Mouse (Mus musculus): ENCODE results near the gene Ccn1.

Ccn1 gene

GRCm38 (mm10) chr3:145619621-145620365 is 30.0 kb downstream of the Ccn1 start:
- no peak for DNase-seq (ENCODE audit: low spot score)

DNA sequence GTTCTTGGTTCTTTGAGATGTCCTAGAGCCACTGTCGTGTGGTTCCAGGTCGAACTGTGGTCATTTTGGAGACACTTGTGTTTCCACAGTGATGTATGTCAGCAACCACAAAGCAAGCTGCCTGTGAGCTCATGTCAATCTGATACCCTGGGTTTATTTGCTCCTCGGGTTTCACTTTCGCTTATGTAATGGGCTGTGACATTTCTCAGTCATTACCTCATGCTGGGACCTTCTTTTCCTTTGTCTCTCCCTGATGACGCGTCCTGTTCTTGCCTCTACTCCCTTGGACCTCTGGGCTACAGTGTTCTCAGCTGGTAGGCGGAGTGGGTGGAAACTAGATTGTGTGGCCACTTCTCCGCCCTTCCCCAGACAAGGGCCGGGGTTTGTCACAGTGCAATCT is 31.5 kb downstream of the Ccn1 start:
- peak; percentile 10 for DNase-seq (ENCODE audit: low spot score)

- peak; percentile 53 for DNase-seq (ENCODE audit: low spot score)
Measured at GRCm38 (mm10) chr3:145614362-145615115, 35.2 kb downstream of the Ccn1 start.

- DNase-seq (ENCODE audit: low spot score) = no peak
Measured at GRCm38 (mm10) chr3:145613234-145613633, 36.5 kb downstream of the Ccn1 start.

DNA sequence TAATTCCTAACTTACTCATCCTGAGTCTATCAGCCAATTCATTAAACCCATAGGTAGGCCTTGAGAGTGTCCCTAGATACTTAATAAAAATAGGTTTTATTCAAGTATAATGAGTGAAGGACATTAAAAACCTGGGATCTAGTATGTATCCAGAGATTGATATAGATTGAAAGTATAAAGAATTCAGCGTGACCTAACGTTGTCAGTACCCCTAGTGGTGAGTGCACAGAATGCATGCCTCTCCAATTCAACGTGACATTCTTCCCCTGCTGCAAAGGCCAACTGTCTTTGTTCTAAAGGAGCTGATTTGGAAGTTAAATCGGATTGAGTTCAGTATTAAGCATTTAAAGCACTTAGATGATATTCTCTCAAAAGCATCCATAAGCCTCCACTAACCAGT is 37.1 kb downstream of the Ccn1 start:
- DNase-seq (ENCODE audit: low spot score) = peak; percentile 20

DNA sequence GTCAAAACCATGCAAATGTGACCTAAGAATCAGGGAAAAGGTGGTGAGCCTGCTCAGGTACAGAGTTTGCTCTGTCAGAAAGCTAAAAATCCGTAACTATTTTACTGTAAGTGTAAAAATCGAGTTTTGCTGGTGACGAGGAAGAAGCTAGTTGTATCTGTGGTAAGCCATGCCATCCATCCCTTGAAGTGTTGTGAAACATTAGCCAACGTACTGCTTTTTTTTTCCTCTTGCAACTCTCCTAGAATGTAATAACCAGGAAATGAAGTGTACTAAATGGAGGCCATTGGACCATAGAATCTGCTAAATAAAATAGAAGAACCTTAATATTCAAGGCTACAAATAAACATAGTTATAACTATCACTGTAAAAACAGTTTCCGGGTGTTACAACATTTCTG is 41.5 kb downstream of the Ccn1 start:
- no peak for DNase-seq (ENCODE audit: low spot score)

DNA sequence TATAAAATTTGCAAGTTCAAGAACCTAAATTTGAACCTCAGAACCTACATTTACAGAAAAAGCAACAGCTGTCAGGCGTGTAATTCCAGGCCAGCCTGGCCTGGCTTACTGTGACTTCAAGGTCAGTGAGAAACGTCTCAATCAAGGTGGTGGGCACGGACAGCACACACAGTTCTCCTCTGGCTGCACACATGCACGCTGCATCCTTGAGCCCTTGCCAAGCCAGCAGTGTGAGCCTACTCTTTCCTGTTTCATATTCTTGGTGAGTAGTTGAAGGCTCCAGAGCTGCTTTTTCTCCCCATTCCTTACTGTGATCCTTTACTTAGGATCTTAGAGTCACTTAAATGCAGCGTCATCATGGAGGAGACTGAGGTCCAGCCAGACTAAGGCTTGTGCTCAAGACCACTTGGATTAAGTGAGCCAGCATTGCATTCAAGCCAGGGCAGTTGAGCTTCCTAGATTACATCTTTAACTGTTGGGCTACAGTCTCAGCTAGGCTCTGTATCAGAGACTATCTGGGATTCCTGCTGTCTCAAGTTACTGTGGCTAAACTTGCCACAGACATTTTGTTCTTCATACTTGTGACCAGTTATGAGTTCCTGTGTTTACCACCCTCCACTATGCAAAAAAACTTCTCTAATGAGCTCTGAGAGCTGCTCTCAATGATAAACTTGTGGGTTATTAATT is 44.2 kb downstream of the Ccn1 start:
- no peak for DNase-seq (ENCODE audit: low spot score)

DNA sequence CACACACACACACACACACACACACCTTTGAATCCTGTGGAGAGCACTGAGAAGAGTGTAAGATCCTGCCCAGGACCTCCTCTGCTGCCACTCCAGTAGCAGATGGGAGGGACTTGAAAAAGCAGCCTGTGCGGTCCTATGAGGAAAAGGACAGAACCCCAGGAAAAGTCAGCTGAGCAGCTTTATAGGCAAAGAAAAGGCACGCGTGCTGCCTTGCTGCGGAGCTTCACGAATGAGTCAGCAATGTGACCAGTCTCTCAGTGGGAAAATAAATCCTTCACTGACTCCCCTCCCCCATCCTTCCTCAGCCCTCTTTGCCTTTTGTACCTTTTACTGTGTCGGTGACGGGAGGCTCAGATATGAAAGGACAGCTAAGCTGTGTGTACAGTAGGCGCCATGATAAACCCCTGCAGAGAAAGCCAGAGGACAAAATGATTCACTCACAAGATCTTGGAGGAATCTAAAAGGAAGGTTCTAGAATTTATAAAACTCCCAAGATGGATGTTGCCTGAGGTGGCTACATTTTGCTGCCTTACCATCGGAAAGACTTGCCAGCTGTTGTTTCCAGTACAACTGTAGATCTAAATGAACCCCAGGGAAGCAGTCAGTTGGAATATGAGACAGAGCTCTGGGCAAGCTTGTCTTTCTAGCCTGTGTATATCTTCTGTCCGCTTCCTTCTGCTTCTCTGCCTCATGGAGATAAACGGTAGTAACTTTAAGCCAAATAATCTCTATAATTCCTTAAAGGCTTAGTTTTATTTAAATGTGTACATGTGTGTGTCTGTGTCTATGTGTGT is 47.2 kb downstream of the Ccn1 start:
- no peak for DNase-seq (ENCODE audit: low spot score)

DNA sequence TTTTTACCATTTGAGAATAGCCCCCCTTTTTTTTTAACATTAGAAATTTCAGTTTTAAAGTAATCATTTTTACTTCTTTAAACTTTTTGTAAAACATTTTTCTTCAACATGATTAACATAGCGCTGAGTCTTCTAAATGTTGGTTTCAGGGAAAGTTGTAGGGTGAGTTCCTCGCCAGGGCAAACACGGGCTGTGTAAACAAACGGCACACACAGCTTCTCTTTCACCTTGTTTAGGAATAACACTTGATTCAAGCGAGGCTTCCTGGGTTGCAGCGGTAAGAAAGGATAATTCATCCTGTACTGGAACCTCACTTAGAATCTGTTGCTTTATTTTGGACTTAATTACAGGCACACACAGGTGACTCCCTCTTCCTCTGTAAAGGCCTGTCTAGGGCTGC is 48.4 kb downstream of the Ccn1 start:
- no peak for DNase-seq (ENCODE audit: low spot score)

- no peak for DNase-seq (ENCODE audit: low spot score)
Measured at GRCm38 (mm10) chr3:145600801-145601200, 49.0 kb downstream of the Ccn1 start.

GRCm38 (mm10) chr3:145599059-145599458 is 50.7 kb downstream of the Ccn1 start:
- no peak for DNase-seq (ENCODE audit: low spot score)

Measured in lung, postnatal 25 days (tissue).